Mouse (Mus musculus) kidney, postnatal 0 days (tissue): ENCODE results near the gene Zgrf1. TPM values are rescaled to one million over a fixed set of nuclear protein-coding genes. Genes with fewer than 3 reads are reported as not detected.
A peak's percentile ranks its signal among the peaks of the same experiment; 100 is the strongest.

ENCODE experiments used
- ATAC-seq: fragments of 200-750 bp; cut with Nextera tagmentation; replicated peaks from 2 replicates; pipeline ENCODE4 v1.8.0; 2017; ENCODE audit warnings: low read depth, moderate number of reproducible peaks, moderate TSS enrichment, moderate library complexity; ENCODE audit not compliant: low FRiP score
- DNase-seq: peaks from one replicate; pipeline ENCODE4 v3.0.0-alpha.2; 2016; ENCODE audit warnings: low spot score
- H3K27ac ChIP-seq: fragments of 300-500 bp; sonication (generic); 2 replicates; pipeline ENCODE4 v1.5.1; 2014; ENCODE audit warnings: mild to moderate bottlenecking
- H3K27me3 ChIP-seq: fragments of 300-500 bp; sonication (generic); 2 replicates; pipeline ENCODE4 v1.6.1; 2014; ENCODE audit warnings: low read length, mixed read lengths; ENCODE audit not compliant: insufficient read depth
- H3K36me3 ChIP-seq: fragments of 300-500 bp; sonication (generic); 2 replicates; pipeline ENCODE4 v1.6.1; 2014; ENCODE audit warnings: low read length, mixed read lengths; ENCODE audit not compliant: insufficient read depth
- H3K4me1 ChIP-seq: fragments of 300-500 bp; sonication (generic); replicated peaks from 2 replicates; pipeline ENCODE4 v1.6.1; 2014; ENCODE audit warnings: antibody characterized with exemption, low read length, mixed read lengths; ENCODE audit not compliant: insufficient read depth
- H3K4me2 ChIP-seq: fragments of 300-500 bp; sonication (generic); 2 replicates; pipeline ENCODE4 v1.6.1; 2014; ENCODE audit warnings: mild to moderate bottlenecking, low read length, moderate library complexity, mixed read lengths
- H3K4me3 ChIP-seq: fragments of 300-500 bp; sonication (generic); replicated peaks from 2 replicates; pipeline ENCODE4 v1.5.1; 2014; ENCODE audit warnings: low read depth, low read length
- H3K9ac ChIP-seq: fragments of 300-500 bp; sonication (generic); 2 replicates; pipeline ENCODE4 v1.6.1; 2014; ENCODE audit warnings: low read depth, low read length
- H3K9me3 ChIP-seq: fragments of 300-500 bp; sonication (generic); replicated peaks from 2 replicates; pipeline ENCODE4 v1.6.1; 2016; ENCODE audit warnings: low read length, inconsistent platforms, mixed read lengths
- CTCF ChIP-seq: IDR thresholded peaks from 2 replicates; pipeline ENCODE4 v1.5.1; 2016; ENCODE audit warnings: antibody characterized with exemption, low read depth, mild to moderate bottlenecking, moderate library complexity
- WGBS: fragments of 180-500 bp; shearing (Covaris S2); extraction: QIAGEN DNeasy Blood & Tissue Kit; methylation state at CpG from one replicate; pipeline ENCODE4 v1.1.7; 2014; 5-methylcytosine and 5-hydroxymethylcytosine counted together
- polyA plus RNA-seq: library from polyadenylated mRNA; unstranded; fragments of >200 nt; fragmentation: Nextera tagmentation; extraction: Ambion mirVana; gene quantifications from 2 replicates; pipeline ENCODE4 v1.2.1, GENCODE M21; 2015

The Zgrf1 gene
- polyA plus RNA-seq, 1 experiment from 2014 or later: 2.3 TPM

DNA sequence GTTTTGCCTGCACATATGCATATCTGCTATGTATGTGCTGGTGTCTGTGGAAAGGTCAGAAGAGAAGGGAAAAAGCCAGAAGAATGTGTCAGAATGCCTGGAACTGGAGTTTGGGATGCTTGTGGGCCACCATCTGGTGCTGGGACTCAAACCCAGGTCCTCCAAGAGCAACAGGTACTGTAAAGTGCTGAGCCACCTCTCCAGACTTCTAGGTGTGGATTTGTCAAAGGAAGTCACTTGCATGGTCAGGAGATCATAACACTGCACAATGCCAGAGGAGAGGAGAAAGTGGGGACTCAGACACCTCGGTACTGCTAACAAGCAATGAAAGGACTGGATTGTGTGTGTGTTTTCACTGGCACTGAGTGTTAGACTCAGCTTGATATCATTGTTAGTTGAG lies 76.9 kb downstream of the Zgrf1 start:
- peaks cover 23% of the 10 kb centered on the region for H3K4me1 ChIP-seq
- DNase-seq: no peak
- no peaks in the 10 kb centered on the region for H3K9me3 ChIP-seq
- H3K9ac ChIP-seq: no peak overlapping the region
- WGBS: 3% methylated on average over 1 of the region's 1 CpGs
- no peak overlapping the region for H3K27ac ChIP-seq
- H3K4me2 ChIP-seq: no peak overlapping the region
- H3K27me3 ChIP-seq: peaks cover 92% of the 10 kb centered on the region
- TF ChIP-seq CTCF: no peak
- ATAC-seq: no peak
- H3K36me3 ChIP-seq: no peaks in the 10 kb centered on the region
- no peak overlapping the region for H3K4me3 ChIP-seq

DNA sequence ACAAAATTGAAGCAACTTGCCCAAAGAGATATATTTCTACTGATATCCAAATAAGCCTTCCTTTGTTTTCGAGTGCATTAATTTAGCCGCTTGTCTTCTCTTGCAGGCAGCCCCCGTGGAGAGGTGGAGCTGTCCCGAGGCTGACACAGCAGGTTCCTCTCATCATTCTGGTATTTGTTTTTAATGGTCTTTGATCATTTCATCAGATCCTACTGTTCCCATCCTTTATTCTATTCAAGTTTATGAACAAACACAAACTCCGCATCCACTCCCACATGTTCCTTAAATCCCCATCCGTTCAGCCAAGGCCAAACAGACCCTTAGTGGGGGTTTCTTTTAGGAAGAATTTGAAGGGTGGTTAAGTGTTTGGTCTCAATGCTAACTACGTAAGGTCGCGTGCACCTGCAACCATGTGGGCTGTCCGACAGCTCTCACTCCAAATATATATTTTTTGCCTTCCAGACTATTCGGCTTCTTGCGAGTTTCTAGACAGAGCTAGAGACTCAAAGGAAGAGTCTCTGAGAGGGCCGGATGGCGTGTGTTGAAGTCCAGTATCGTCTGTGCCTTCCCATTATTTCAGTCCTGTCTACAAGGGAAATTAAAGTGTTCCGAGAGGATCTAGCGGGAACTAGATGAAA lies 77.6 kb downstream of the Zgrf1 start:
- Histone ChIP-seq H3K36me3 (no peaks in the 10 kb centered on the region), H3K27ac (no peak overlapping the region), H3K4me2 (no peak overlapping the region), H3K9me3 (no peaks in the 10 kb centered on the region), H3K4me3 (no peak overlapping the region), H3K4me1 (peaks cover 23% of the 10 kb centered on the region), H3K9ac (no peak overlapping the region), H3K27me3 (peaks cover 88% of the 10 kb centered on the region)
- ATAC-seq (no peak), DNase-seq (no peak)
- TF ChIP-seq CTCF: no peak
- WGBS: 3% methylated on average over 17 of the region's 17 CpGs

DNA sequence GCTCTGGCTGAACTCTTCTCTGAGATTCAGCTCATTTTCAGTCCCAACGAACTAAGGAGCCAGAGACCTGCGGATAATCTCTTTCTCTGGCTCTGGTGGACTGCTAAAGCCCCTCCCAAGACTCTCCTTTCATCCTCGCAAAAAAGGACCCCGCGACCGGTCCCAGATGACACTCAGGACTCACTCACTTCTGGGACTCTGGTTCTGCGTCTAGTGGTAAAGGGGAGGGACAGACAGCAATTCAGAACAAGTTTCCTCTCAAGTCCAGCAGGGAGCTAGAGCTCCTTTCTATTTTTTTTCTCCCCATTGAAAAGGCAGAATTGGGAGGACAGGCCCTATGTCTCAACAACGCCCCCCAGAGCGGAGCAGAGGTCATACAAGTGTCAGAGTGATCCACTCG lies 78.3 kb downstream of the Zgrf1 start:
- Histone ChIP-seq H3K4me2 (no peak overlapping the region), H3K9me3 (no peaks in the 10 kb centered on the region), H3K27me3 (peaks cover 85% of the 10 kb centered on the region), H3K27ac (no peak overlapping the region), H3K4me3 (no peak overlapping the region), H3K4me1 (peaks cover 23% of the 10 kb centered on the region), H3K36me3 (no peaks in the 10 kb centered on the region), H3K9ac (no peak overlapping the region)
- TF ChIP-seq CTCF: no peak
- ATAC-seq (no peak), DNase-seq (no peak)
- under 1% methylated on average over 10 of the region's 10 CpGs for WGBS

DNA sequence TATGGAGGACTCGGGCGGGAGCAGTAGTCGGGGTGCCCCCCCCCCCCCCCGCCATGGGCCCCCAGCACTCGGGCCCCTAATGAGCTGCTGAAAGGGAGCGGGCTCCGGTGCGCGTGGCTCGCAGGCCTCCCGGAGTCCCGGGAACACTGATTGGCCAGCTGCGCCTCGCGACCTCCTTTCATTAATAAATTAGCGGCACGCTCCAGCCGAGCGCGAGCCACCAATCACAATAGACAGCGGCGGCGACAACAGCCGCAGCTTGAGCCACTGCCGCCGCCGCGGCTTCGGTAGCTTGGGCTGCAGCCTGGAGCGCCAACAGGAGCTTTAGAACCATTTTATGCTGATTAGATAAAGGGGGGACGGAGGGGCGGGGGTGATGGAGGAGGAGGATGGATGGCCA lies 79.2 kb downstream of the Zgrf1 start:
- DNase-seq (peak; percentile 44), ATAC-seq (no peak; the same call in 1 of the 2 replicates)
- H3K9ac ChIP-seq: no peak overlapping the region
- under 1% methylated on average over 30 of the region's 32 CpGs for WGBS
- no peak overlapping the region for H3K27ac ChIP-seq
- H3K27me3 ChIP-seq: peaks cover 75% of the 10 kb centered on the region
- peak overlapping the region; percentile 37 for H3K4me3 ChIP-seq
- TF ChIP-seq CTCF: no peak
- H3K9me3 ChIP-seq: no peaks in the 10 kb centered on the region
- H3K4me1 ChIP-seq: peaks cover 23% of the 10 kb centered on the region
- no peaks in the 10 kb centered on the region for H3K36me3 ChIP-seq
- H3K4me2 ChIP-seq: peak overlapping the region; percentile 60

DNA sequence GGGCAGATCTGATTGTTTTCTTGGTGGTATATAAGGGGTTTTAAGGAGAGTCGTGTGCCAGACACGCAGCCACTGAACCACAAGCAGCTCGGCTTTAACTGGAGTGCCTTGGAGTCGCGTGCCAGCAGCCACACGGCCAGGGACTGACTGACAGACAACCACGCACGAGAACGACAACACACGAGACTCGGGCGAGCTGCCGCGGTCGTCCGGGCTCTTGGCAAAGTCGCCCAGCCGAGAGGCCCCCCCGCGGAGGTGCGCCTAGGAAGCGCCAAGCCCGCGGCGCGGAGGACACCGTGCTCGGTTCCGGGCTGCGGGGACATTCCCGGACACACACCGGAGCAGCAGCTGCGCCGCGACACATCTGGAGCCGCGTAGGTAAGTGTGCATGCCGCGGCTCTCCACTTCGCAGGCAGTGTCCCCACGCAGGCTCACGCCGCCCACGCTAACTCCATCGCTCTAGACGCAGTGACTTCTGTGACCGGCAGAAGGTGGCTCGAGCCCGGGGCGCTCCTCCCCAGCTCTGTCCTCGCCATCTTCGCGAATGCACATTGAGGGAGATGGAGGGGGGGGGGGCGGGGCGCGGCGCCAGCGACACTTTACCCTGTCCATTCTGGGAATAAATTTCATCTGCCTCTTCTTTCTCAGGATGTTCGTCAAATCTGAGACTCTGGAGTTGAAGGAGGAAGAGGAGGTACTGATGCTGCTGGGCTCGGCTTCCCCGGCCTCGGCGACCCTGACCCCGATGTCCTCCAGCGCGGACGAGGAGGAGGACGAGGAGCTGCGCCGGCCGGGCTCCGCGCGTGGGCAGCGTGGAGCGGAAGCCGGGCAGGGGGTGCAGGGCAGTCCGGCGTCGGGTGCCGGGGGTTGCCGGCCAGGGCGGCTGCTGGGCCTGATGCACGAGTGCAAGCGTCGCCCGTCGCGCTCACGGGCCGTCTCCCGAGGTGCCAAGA lies 80.1 kb downstream of the Zgrf1 start, which contains the start of gene Neurog2:
Neurog2 (plus strand) TSS at position 56 of the 953 bp plus-strand sequence.
- no peak within 1 kb of the TSS for H3K9ac ChIP-seq
- ATAC-seq: peak; percentile 27; the same call in 1 of the 2 replicates
- H3K4me2 ChIP-seq: peak within 1 kb of the TSS; percentile 60
- peaks cover 73% of the 10 kb centered on the region for H3K27me3 ChIP-seq
- no peak within 1 kb of the TSS for H3K27ac ChIP-seq
- under 1% methylated on average over 84 of the region's 92 CpGs for WGBS
- peak within 1 kb of the TSS; percentile 37 for H3K4me3 ChIP-seq
- TF ChIP-seq CTCF: no peak
- DNase-seq: no peak
- H3K9me3 ChIP-seq: no peaks in the 10 kb centered on the region
- no peaks in the 10 kb centered on the region for H3K36me3 ChIP-seq
- H3K4me1 ChIP-seq: peaks cover 23% of the 10 kb centered on the region
